Mouse (Mus musculus) midbrain, embryonic 10.5 days (tissue): ENCODE data around the gene Fbxw11. TPM values are rescaled to one million over a fixed set of nuclear protein-coding genes. Genes with fewer than 3 reads are reported as not detected.
"Not testable (repeated sequence)": the region's sequence is repeated elsewhere in the genome, so short reads cannot be mapped to it uniquely, and the experiment has no call there.

Experiments
- DNase-seq: peaks from one replicate; pipeline ENCODE4 v3.0.0-alpha.2; 2017; ENCODE audit warnings: low spot score
- H3K27ac ChIP-seq: fragments of 300-500 bp; sonication (generic); replicated peaks from 2 replicates; pipeline ENCODE4 v1.5.1; 2016; ENCODE audit warnings: mild to moderate bottlenecking
- H3K27me3 ChIP-seq: fragments of 300-500 bp; sonication (generic); 2 replicates; pipeline ENCODE4 v1.6.1; 2016; ENCODE audit warnings: low read depth, mild to moderate bottlenecking; ENCODE audit not compliant: poor library complexity, severe bottlenecking
- H3K36me3 ChIP-seq: fragments of 300-500 bp; sonication (generic); 2 replicates; pipeline ENCODE4 v1.6.1; 2016; ENCODE audit warnings: mild to moderate bottlenecking, moderate library complexity
- H3K4me1 ChIP-seq: fragments of 300-500 bp; sonication (generic); 2 replicates; pipeline ENCODE4 v1.6.1; 2016
- H3K4me3 ChIP-seq: fragments of 300-500 bp; sonication (generic); 2 replicates; pipeline ENCODE4 v1.5.1; 2016; ENCODE audit warnings: mild to moderate bottlenecking, moderate library complexity
- H3K9me3 ChIP-seq: fragments of 300-500 bp; sonication (generic); replicated peaks from 2 replicates; pipeline ENCODE4 v1.6.1; 2016; ENCODE audit warnings: mild to moderate bottlenecking
- WGBS: fragments of 180-500 bp; shearing (Covaris S2); methylation state at CpG from one replicate; pipeline ENCODE4 v1.1.7; 2016; 5-methylcytosine and 5-hydroxymethylcytosine counted together
- polyA plus RNA-seq: library from polyadenylated mRNA; unstranded; fragments of >200 nt; fragmentation: Nextera tagmentation; extraction: Ambion mirVana; gene quantifications from 2 replicates; pipeline ENCODE4 v1.2.1, GENCODE M21; 2016

Fbxw11 gene
- polyA plus RNA-seq, 1 experiment from 2014 or later, result 93.9 TPM

GRCm38 (mm10) chr11:32684690-32685254, 42.2 kb downstream of the Fbxw11 start:
- WGBS, result 90% methylated on average over 3 of the region's 3 CpGs
- Histone ChIP-seq H3K27me3 (no peaks in the 10 kb centered on the region), H3K4me1 (peaks cover 30% of the 10 kb centered on the region), H3K4me3 (no peak overlapping the region), H3K36me3 (no peaks in the 10 kb centered on the region), H3K9me3 (no peaks in the 10 kb centered on the region), H3K27ac (no peak overlapping the region)
- DNase-seq, result no peak

DNA sequence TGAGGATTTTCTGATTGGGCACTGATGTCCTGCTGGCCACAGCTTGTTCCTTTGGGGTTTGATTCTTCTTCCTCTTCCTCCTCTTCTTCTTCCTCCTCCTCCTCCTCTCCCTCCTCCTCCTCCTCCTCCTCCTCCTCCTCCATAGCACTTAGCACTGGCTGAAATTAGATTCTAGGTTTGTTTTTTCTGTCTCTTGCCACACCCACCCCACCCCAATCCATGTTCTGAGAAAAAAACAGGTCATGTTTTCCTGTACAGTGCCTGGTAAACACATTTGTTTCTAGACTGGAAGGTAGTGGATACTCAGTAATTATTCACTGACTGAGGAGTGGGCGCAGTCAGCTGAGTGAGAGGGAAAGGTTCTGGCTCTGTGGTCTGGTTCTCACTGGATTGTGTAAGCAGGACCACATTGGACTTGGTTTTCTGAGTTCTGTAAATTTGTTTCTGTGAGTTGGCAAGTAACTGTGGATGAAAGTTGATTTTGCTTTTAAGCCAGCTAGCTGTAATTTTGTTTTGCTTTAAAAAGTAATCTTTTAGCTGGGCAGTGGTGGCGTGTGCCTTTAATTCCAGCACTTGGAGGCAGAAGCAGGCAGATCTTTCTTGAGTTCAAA, 45.8 kb downstream of the Fbxw11 start:
- DNase-seq, result no peak
- H3K27ac ChIP-seq, result no peak overlapping the region
- H3K27me3 ChIP-seq, result no peaks in the 10 kb centered on the region
- peaks cover 10% of the 10 kb centered on the region for H3K4me1 ChIP-seq
- 94% methylated on average over 2 of the region's 2 CpGs for WGBS
- no peaks in the 10 kb centered on the region for H3K36me3 ChIP-seq
- no peaks in the 10 kb centered on the region for H3K9me3 ChIP-seq
- H3K4me3 ChIP-seq, result no peak overlapping the region

GRCm38 (mm10) chr11:32689510-32689909, 47.0 kb downstream of the Fbxw11 start:
- 90% methylated on average over 1 of the region's 1 CpGs for WGBS
- DNase-seq, result no peak
- Histone ChIP-seq H3K36me3 (no peaks in the 10 kb centered on the region), H3K4me1 (peaks cover 2% of the 10 kb centered on the region; the same call in 1 of the 2 replicates), H3K4me3 (no peak overlapping the region), H3K9me3 (no peaks in the 10 kb centered on the region), H3K27me3 (no peaks in the 10 kb centered on the region), H3K27ac (no peak overlapping the region)

DNA sequence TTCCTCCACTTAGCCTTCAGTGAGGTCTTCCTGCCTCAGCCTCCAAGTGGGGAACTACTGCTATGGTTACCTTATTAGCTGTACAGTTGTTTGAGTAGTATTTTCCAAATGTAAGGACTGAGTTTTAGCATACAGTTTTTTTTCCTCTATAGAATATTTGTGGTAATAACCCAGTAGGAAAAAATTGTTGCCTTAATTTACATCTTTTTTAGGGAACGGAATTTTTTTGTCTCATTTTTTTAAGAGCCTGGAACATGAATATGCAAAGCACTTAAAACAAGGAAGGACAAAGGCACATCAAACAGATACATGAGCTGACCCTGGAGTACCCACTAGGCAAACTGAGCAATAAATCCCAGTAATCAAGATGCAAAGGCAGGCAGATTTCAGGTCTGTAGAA, 50.3 kb downstream of the Fbxw11 start:
- H3K27ac ChIP-seq, result no peak overlapping the region
- no peak for DNase-seq
- no peaks in the 10 kb centered on the region for H3K9me3 ChIP-seq
- H3K27me3 ChIP-seq, result no peaks in the 10 kb centered on the region
- H3K36me3 ChIP-seq, result no peaks in the 10 kb centered on the region
- 97% methylated on average over 1 of the region's 1 CpGs for WGBS
- H3K4me3 ChIP-seq, result no peak overlapping the region
- peaks cover 18% of the 10 kb centered on the region for H3K4me1 ChIP-seq

- 69% methylated on average over 7 of the region's 7 CpGs for WGBS
- Histone ChIP-seq H3K9me3 (no peaks in the 10 kb centered on the region), H3K4me1 (peaks cover 21% of the 10 kb centered on the region), H3K27ac (no peak overlapping the region), H3K4me3 (no peak overlapping the region), H3K36me3 (no peaks in the 10 kb centered on the region), H3K27me3 (no peaks in the 10 kb centered on the region)
- no peak for DNase-seq
Observed at GRCm38 (mm10) chr11:32693431-32694141, 51.1 kb downstream of the Fbxw11 start.

- H3K27me3 ChIP-seq, DNase-seq, H3K27ac ChIP-seq, H3K4me3 ChIP-seq, H3K9me3 ChIP-seq, H3K36me3 ChIP-seq: not testable (repeated sequence)
- H3K4me1 ChIP-seq, result peaks cover 21% of the 10 kb centered on the region
- WGBS, result 79% methylated on average over 9 of the region's 9 CpGs
Observed at GRCm38 (mm10) chr11:32694322-32695003, 51.9 kb downstream of the Fbxw11 start.

DNA sequence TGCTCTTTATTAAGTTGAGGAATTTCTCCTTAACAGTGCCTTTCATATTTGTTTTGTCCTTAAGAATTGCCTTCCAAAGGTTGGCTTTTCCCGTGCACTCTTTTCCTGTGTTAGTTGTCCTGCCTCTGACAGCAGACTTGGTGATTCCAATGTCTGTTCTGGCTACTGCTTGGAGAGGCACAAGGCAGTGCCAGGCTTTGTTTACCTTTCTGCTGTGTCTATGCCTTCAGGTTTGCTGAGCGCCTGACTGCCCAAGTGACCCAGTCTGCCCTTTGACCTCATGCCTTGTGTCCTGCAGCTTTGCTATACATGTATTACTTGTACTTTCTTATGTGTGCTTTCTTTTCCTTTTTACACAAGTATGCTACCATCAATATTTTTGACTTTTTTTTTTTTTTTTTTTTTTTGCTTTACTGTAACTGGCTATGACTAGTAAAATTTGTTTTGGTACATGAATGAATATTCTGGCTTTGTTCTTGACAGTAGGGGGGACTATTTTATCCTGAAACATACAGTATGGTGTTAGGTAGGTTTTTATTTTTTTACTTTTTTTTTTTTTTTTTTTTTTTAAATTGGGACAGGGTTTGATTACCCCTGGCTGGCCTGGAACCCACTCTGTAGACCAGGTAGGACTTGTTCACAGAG, 54.0 kb downstream of the Fbxw11 start:
- no peak overlapping the region for H3K27ac ChIP-seq
- H3K9me3 ChIP-seq, result no peaks in the 10 kb centered on the region
- H3K27me3 ChIP-seq, result no peaks in the 10 kb centered on the region
- DNase-seq, result no peak
- peaks cover 21% of the 10 kb centered on the region for H3K4me1 ChIP-seq
- WGBS, result 37% methylated on average over 2 of the region's 2 CpGs
- H3K4me3 ChIP-seq, result no peak overlapping the region
- no peaks in the 10 kb centered on the region for H3K36me3 ChIP-seq

- 91% methylated on average over 3 of the region's 3 CpGs for WGBS
- Histone ChIP-seq H3K4me3 (no peak overlapping the region), H3K9me3 (no peaks in the 10 kb centered on the region), H3K27me3 (no peaks in the 10 kb centered on the region), H3K36me3 (no peaks in the 10 kb centered on the region), H3K4me1 (peaks cover 29% of the 10 kb centered on the region), H3K27ac (no peak overlapping the region)
- DNase-seq, result no peak
Observed at GRCm38 (mm10) chr11:32697695-32698094, 55.2 kb downstream of the Fbxw11 start.

- Histone ChIP-seq H3K4me1 (peaks cover 37% of the 10 kb centered on the region), H3K4me3 (no peak overlapping the region), H3K36me3 (no peaks in the 10 kb centered on the region), H3K9me3 (no peaks in the 10 kb centered on the region), H3K27ac (no peak overlapping the region), H3K27me3 (no peaks in the 10 kb centered on the region)
- no peak for DNase-seq
- WGBS, result 91% methylated on average over 3 of the region's 3 CpGs
Observed at GRCm38 (mm10) chr11:32699913-32700493, 57.5 kb downstream of the Fbxw11 start.

GRCm38 (mm10) chr11:32701566-32701965, 59.0 kb downstream of the Fbxw11 start:
- WGBS, result 87% methylated on average over 3 of the region's 3 CpGs

DNA sequence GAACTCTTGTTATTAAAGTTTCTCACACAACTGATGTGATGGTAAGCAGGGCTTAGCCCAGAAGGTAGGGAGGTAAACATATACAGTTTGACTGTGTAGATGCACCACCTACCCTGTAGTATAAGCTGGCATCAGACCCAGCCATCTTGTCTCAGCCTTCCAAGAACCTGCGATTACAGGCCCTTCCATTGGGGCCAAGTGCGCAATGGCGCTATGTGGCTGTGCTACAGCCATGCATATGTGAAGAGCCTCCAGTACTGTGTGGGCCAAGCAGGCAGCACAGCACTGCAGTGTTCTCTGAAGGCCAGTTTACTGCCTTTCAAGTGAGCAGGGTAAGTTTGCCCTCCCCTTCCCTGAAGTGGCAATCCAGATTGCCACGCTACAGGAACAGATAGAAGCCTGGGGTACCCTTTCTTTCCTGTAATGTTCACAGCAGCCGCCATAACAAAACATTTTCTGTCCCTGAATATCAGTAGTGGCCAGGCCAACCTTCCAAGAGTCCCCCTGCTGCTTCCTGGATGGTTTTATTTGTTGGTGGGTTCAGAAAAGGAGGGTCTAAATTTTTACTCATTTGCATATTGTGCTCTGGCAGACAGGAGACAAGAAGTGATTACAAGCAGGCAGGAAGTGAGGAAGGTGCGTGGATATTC, 61.8 kb downstream of the Fbxw11 start:
- WGBS, result 93% methylated on average over 6 of the region's 6 CpGs
- Histone ChIP-seq H3K4me3 (no peak overlapping the region), H3K4me1 (peaks cover 19% of the 10 kb centered on the region), H3K9me3 (no peaks in the 10 kb centered on the region), H3K36me3 (no peaks in the 10 kb centered on the region), H3K27ac (no peak overlapping the region), H3K27me3 (no peaks in the 10 kb centered on the region)
- no peak for DNase-seq

More at GRCm38 (mm10) chr11:32701566-32701965, 59.0 kb downstream of the Fbxw11 start:
- Histone ChIP-seq H3K9me3 (no peaks in the 10 kb centered on the region), H3K27me3 (no peaks in the 10 kb centered on the region), H3K4me3 (no peak overlapping the region), H3K36me3 (no peaks in the 10 kb centered on the region), H3K4me1 (peaks cover 22% of the 10 kb centered on the region), H3K27ac (no peak overlapping the region)
- DNase-seq, result no peak
